Mouse (Mus musculus): ENCODE results near the gene Khk.

Khk gene

GRCm38 (mm10) chr5:30968416-30968815 is 47.2 kb downstream of the Khk start, which contains the start of gene Tcf23:
Tcf23 (plus strand) TSS chr5:30968662.
- DNase-seq (ENCODE audit: low read depth, low spot score), result no peak

GRCm38 (mm10) chr5:30969440-30969839 is 48.2 kb downstream of the Khk start:
- no peak for DNase-seq (ENCODE audit: low read depth, low spot score)

GRCm38 (mm10) chr5:30974870-30975656 is 53.8 kb downstream of the Khk start:
- no peak for DNase-seq (ENCODE audit: low read depth, low spot score)
